Mouse (Mus musculus): Measurements from ENCODE around the gene Ncapd3. TPM values are rescaled to one million over a fixed set of nuclear protein-coding genes. Genes with fewer than 3 reads are reported as not detected.

The Ncapd3 gene
- polyA plus RNA-seq (2015; fragmentation: Nextera tagmentation; extraction: Ambion mirVana), result 23.7 and 24.6 TPM in 2 replicates

DNA sequence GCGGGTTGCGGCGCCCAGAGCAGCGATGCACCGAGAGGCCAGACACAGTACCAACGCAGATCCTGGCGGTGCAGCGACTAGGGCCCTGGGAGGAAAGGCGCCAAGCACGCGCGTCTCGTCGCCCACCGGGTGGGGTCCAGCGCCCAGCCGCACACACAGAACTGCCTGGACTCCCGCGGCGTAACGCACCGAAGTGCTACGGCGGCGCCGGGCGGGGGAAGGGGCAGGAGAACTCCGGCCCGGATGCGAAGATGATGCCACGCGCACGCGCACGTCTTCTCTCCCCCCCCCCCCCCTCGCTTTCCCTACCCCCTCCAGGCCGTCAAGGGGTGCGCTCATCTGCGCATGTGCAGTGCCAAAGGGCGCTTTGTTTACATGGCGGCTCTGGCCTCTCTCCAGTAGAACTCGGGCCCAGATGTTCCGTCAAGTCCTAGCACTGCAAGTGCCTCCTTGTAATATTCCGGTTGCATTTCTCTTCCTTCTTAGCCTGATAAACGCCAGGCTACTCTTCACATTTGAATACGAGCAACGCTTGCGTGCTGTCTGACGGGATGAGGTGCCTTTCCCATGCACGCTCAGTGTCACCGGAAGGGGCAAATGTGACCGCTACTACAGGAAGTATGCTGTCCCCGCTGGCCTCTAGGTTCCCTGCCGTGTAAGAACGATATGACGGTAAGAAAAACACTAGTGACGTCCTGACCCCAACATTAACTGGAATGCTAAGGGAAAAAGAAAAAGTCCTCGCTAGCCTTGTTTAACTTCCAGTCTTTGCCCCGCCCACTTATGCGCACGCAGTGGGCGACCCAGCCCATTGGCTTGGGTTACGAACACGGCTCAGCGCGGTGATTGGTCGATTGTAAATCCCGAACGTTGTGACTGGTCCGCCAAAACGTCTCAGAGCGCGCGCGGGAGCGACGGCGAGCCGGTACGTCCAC, at the start of gene Ncapd3, which contains the start of gene Vps26b:
TSS of gene Ncapd3 (plus strand) at position 348 of the 935 bp plus-strand sequence.
TSS of gene Vps26b (minus strand) at position 238 of the 935 bp plus-strand sequence.
- ATAC-seq (replicated peaks), result peak; percentile 95

DNA sequence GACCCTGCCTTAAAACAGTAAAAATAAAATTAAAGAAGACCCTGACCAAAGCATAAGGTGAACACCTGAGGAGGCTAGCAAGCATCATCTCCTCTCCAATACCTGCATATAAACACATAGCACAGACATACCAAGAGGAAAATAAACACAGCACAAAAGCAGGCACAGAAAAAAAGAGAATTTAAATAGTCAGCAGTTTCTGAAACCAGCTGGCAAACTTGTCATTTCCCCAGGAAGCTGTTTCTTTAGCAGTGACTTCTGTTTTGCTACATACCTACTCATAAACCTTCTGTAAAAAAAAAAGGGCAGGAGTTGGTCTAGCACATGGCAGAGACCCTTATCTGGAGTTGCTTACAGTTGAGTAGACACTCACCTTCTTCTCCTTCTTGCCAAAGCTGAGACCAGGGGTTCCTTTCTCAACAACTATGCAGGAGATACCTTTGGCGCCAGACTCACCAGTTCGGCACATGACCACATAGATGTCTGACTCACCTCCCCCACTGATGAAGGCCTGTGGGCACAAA, 44.8 kb upstream of the Ncapd3 start:
- H3K4me2 ChIP-seq (replicated peaks), result no peak overlapping the region
- H3K4me1 ChIP-seq, result no peaks in the 10 kb centered on the region
- no peak for ATAC-seq (replicated peaks)
- H3K9ac ChIP-seq (replicated peaks), result no peak overlapping the region
- H3K27ac ChIP-seq (replicated peaks), result no peak overlapping the region
- peaks cover 39% of the 10 kb centered on the region for H3K36me3 ChIP-seq
- H3K27me3 ChIP-seq, result no peaks in the 10 kb centered on the region
- no peaks in the 10 kb centered on the region for H3K9me3 ChIP-seq
- WGBS, result 95% methylated on average over 2 of the region's 2 CpGs
- H3K4me3 ChIP-seq, result no peak overlapping the region

More for the DNA sequence above, at the start of gene Ncapd3, which contains the start of gene Vps26b:
- H3K9me3 ChIP-seq, result no peaks in the 10 kb centered on the region
- peak within 1 kb of the TSS; percentile 99 for H3K9ac ChIP-seq (replicated peaks)
- H3K4me2 ChIP-seq (replicated peaks), result peak within 1 kb of the TSS; percentile 83
- peak within 1 kb of the TSS; percentile 96 for H3K27ac ChIP-seq (replicated peaks)
- H3K4me1 ChIP-seq, result peaks cover 56% of the 10 kb centered on the region
- no peaks in the 10 kb centered on the region for H3K36me3 ChIP-seq
- WGBS, result under 1% methylated on average over 74 of the region's 80 CpGs
- H3K27me3 ChIP-seq, result no peaks in the 10 kb centered on the region
- H3K4me3 ChIP-seq, result peak within 1 kb of the TSS; percentile 100

DNA sequence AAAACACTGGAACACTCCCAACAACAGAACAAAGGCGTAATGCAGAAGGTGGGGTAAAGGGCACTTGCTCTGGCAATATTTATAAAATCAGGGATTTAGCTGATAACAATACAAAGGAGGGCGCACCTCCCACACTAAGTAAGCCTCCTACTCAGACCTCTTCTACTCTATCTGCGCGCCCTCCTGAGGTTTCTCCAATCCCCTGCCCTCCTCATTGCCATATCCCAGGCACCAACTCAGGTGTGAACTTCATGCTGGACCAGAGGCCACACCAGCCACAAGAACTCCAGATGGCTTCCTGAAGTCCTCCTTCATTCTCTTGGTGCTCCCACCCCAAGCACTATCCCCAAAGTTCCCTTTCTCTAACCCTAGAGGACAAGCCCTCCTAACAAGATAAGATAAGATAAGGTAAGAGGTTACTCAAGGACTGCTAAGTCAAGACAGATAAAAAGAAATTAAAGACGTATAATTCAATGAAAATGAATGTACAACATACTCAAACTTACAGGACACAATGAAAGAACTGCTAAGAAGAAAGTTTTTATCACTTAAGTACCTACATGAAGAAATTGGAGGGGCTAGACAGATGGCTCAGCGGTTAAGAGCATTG, 44.2 kb upstream of the Ncapd3 start:
- no peaks in the 10 kb centered on the region for H3K9me3 ChIP-seq
- no peak overlapping the region for H3K4me2 ChIP-seq (replicated peaks)
- H3K4me1 ChIP-seq, result no peaks in the 10 kb centered on the region
- H3K27ac ChIP-seq (replicated peaks), result no peak overlapping the region
- WGBS, result 96% methylated on average over 6 of the region's 6 CpGs
- H3K27me3 ChIP-seq, result no peaks in the 10 kb centered on the region
- H3K36me3 ChIP-seq, result peaks cover 41% of the 10 kb centered on the region
- no peak overlapping the region for H3K4me3 ChIP-seq
- H3K9ac ChIP-seq (replicated peaks), result no peak overlapping the region
- ATAC-seq (replicated peaks), result no peak

DNA sequence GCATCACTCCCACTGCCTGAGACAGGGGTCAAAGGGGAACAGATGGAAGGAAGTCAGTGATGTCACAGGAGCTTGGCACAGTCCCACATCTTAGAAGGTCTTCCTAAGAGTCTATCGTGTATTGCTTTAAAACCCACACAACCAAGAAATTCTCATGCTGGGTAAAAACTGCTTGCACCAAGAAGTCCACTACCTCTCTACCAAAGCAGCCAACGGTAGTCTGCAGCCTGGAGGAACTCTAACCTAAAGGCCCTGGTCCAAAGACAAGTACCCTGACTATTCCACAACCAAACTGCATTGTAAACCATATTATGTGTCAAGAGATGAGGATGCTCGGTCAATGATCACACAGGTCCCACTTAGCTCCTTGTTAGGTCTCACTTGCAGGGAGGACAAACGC, 39.8 kb upstream of the Ncapd3 start:
- Histone ChIP-seq H3K9me3 (no peaks in the 10 kb centered on the region), H3K27me3 (no peaks in the 10 kb centered on the region), H3K4me3 (no peak overlapping the region), H3K36me3 (peaks cover 39% of the 10 kb centered on the region), H3K4me2 (replicated peaks) (no peak overlapping the region), H3K9ac (replicated peaks) (no peak overlapping the region), H3K4me1 (no peaks in the 10 kb centered on the region), H3K27ac (replicated peaks) (no peak overlapping the region)
- 98% methylated on average over 4 of the region's 4 CpGs for WGBS
- no peak for ATAC-seq (replicated peaks)

DNA sequence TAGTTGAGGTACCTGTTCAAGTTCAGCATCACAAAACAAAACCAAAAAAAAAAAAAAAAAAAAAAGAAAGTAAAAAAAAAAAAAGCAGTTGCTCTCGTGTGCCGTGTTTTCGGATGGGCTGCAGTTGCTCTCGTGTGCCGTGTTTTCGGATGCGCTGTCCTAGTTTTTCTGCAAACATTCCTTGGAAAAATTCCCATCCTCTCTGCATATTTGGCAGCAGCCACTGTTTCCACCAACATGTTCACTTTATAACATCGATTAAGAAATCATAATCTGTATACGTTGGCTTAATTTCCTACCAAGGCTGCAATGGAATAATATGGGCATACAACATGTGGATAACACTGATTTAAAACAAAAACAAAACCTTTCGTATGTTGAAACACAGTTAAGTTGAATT, 36.9 kb upstream of the Ncapd3 start:
- no peak overlapping the region for H3K4me3 ChIP-seq
- WGBS, result 66% methylated on average over 10 of the region's 10 CpGs
- no peak overlapping the region for H3K4me2 ChIP-seq (replicated peaks)
- H3K27me3 ChIP-seq, result no peaks in the 10 kb centered on the region
- ATAC-seq (replicated peaks), result no peak
- peaks cover 3% of the 10 kb centered on the region for H3K4me1 ChIP-seq
- no peak overlapping the region for H3K9ac ChIP-seq (replicated peaks)
- H3K9me3 ChIP-seq, result no peaks in the 10 kb centered on the region
- peaks cover 28% of the 10 kb centered on the region for H3K36me3 ChIP-seq
- H3K27ac ChIP-seq (replicated peaks), result no peak overlapping the region

DNA sequence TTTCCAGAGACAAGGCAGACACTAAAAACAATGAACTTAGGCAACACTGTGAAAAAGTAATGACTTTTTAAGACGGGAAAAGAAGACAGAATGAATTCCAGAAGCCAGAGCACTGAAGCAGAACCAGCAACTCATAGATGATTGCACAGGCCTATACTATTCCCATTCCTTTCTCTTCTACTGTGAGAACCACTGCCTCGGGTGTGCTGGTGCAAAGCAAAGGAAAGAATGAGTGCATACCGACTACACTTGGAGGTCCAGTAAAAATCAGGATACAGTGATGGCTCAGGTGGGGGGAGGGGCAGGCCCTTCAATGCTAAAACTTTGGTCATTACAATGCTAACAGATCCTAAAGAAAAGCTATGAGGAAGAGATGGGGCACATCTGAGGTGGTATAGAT, 36.1 kb upstream of the Ncapd3 start:
- H3K4me1 ChIP-seq, result peaks cover 9% of the 10 kb centered on the region
- no peak overlapping the region for H3K4me2 ChIP-seq (replicated peaks)
- no peak for ATAC-seq (replicated peaks)
- H3K4me3 ChIP-seq, result no peak overlapping the region
- peaks cover 25% of the 10 kb centered on the region for H3K36me3 ChIP-seq
- 83% methylated on average over 3 of the region's 3 CpGs for WGBS
- H3K9me3 ChIP-seq, result no peaks in the 10 kb centered on the region
- no peak overlapping the region for H3K9ac ChIP-seq (replicated peaks)
- no peak overlapping the region for H3K27ac ChIP-seq (replicated peaks)
- no peaks in the 10 kb centered on the region for H3K27me3 ChIP-seq

DNA sequence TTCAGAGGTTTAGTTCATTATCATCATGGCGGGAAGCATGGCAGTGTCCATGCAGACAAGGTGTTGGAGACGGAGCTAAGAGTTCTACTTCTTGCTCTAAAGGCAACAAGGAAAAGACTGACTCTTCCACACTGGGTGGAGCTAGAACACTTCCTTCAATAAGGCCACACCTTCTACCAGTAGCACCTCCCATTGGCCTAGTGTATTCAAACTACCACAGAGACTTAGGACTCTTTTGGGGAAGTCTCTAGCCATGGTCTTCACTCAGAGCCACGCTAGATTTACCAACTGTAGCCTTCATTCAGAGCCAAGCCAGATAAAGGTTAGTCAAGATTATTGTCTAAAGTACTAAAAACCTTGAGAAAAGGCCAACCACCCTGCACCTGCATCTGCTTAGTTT, 32.9 kb upstream of the Ncapd3 start:
- no peak overlapping the region for H3K4me3 ChIP-seq
- no peak overlapping the region for H3K9ac ChIP-seq (replicated peaks)
- H3K27ac ChIP-seq (replicated peaks), result no peak overlapping the region
- no peaks in the 10 kb centered on the region for H3K36me3 ChIP-seq
- H3K4me2 ChIP-seq (replicated peaks), result no peak overlapping the region
- ATAC-seq (replicated peaks), result no peak
- H3K9me3 ChIP-seq, result no peaks in the 10 kb centered on the region
- H3K4me1 ChIP-seq, result peaks cover 28% of the 10 kb centered on the region
- 96% methylated on average over 3 of the region's 3 CpGs for WGBS
- no peaks in the 10 kb centered on the region for H3K27me3 ChIP-seq

DNA sequence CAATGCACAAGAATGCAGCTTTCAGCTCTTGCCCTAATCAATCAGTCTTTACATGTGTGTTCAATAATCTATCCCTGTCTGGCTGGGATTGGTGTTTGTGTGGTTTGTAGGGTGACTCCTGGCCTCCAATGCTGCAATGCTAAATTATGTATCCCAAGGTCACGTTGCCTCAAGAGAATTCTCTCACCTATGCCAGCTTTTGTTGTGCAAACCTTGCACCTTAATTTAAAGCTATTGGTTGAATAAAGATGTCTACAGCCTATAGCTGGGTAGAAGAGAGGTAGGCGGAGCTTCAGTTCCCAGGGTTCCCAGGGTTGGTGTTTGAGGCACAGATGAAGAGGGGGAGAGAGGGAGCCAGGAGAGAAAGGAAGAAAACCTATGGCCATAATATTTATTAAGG, 32.5 kb upstream of the Ncapd3 start:
- Histone ChIP-seq H3K4me1 (peaks cover 28% of the 10 kb centered on the region), H3K4me2 (replicated peaks) (no peak overlapping the region), H3K9me3 (no peaks in the 10 kb centered on the region), H3K27ac (replicated peaks) (no peak overlapping the region), H3K27me3 (no peaks in the 10 kb centered on the region), H3K9ac (replicated peaks) (no peak overlapping the region), H3K36me3 (no peaks in the 10 kb centered on the region), H3K4me3 (no peak overlapping the region)
- 94% methylated on average over 2 of the region's 2 CpGs for WGBS
- no peak for ATAC-seq (replicated peaks)

DNA sequence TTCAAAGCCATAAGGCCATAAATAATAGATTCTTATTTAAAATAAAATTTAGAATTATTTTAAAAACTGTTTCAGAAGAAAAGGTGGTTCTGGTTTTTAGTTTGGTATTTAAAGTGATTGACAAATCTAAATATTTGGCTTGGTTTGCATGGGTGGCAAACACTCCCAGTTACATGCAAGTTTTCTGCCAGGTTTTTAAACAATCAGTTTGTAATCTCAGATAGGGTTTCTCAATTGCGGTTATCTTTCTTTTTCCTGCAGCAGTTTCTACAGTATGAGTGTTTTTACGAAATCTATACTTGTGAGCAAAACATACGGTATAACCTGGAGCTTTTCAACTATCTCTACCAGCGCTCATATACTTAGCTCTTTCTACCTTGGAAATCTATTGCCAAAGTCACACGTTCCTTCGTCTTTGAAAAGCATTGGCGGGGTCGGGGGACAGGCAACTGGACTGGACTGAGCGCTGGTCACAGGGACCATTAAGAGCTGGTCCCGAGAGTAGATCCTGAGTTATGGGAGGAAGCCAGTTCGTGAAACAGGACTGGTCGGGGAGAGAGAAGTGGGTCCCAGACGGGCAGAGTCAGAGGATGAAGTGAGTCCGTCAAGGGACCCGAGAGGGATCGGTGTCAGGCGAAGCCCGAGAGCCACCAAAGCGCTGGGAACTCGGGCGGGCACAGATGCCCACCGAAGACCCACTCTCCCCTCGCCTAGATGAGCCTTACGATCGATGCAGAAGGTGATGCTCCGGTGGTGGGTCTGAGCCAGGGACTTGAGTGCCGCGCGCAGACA, 31.1 kb upstream of the Ncapd3 start:
- peak overlapping the region; percentile 80 for H3K9ac ChIP-seq (replicated peaks)
- H3K4me1 ChIP-seq, result peaks cover 28% of the 10 kb centered on the region
- no peaks in the 10 kb centered on the region for H3K9me3 ChIP-seq
- no peaks in the 10 kb centered on the region for H3K27me3 ChIP-seq
- H3K27ac ChIP-seq (replicated peaks), result peak overlapping the region; percentile 69
- ATAC-seq (replicated peaks), result no peak; the same call in 1 of the 2 replicates
- peak overlapping the region; percentile 83 for H3K4me3 ChIP-seq
- WGBS, result 3% methylated on average over 29 of the region's 29 CpGs
- H3K4me2 ChIP-seq (replicated peaks), result peak overlapping the region; percentile 74
- no peaks in the 10 kb centered on the region for H3K36me3 ChIP-seq

DNA sequence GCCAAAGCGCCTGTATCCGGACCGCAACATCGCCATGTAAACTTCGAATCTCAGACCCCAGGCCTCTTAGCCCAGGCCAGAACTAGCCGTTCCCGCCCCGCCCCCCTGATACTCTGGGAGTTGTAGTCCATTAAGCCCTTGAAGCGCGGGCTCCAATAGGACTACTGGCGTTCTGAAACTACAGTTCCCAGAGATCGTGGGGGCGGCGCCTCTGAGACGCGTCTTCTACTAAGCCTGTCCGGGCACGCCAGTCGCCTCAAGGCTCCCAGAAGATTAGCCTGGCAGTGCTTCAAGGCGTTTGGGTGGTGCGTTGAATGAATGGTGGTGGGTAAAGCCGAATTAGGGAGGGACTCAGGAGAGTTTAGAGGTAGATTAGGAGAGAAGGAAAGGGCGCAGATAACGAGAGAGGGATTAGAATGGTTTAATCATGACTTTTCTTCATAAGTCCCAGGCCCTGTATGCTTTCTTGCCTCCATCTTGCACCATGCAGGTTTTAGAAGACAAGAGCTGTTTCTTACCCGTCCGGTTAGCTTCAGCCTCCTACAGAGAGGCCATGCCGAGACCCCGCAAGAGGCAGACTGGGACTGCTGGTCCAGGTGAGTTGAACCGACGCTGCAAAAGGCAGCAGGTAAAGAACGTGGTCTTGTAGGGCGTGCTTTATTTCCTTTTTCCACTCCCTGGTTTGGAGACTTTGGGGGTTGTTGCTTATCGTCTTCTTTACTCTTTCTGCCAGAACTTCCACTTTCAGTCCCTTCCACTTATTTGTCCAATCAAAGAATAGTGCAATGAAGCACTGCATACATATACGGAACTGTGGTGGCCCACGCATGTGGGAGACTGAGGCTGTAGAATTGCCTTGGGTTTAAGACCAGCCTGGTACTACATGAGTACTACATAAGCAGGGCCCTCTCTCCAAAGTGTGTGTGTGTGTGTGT, 30.2 kb upstream of the Ncapd3 start, which contains the start of the genes Acad8 and Thyn1:
TSS of gene Acad8 (minus strand) at position 106 of the 935 bp plus-strand sequence.
TSS of gene Thyn1 (plus strand) at position 250 of the 935 bp plus-strand sequence.
- WGBS, result 1% methylated on average over 35 of the region's 35 CpGs

DNA sequence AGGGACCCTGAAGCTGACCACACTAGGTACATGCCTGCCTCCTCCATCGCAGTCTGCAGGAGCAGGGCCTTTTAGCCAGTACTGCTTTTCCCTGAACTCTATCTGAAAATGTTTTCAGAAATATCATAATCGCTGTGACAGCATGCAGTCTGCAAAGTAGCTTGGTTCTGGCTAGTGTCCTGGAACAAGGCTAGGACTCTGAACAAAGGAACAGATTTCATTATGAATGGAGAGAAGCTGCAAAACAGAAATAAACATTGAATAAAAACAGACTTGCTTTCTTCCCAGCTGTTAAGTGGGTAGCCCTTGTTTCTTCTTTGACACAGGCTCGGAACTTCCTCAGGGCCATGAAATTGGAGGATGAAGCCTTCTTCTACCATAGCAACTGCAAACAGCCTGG, 24.7 kb upstream of the Ncapd3 start:
- Histone ChIP-seq H3K4me2 (replicated peaks) (no peak overlapping the region), H3K4me3 (no peak overlapping the region), H3K27me3 (no peaks in the 10 kb centered on the region), H3K9me3 (no peaks in the 10 kb centered on the region), H3K9ac (replicated peaks) (no peak overlapping the region), H3K4me1 (peaks cover 27% of the 10 kb centered on the region), H3K36me3 (peaks cover 53% of the 10 kb centered on the region), H3K27ac (replicated peaks) (peak overlapping the region; percentile 78)
- whole genome bisulfite sequencing, result 76% methylated on average over 3 of the region's 3 CpGs
- ATAC-seq (replicated peaks), result no peak

More for the DNA sequence above, 30.2 kb upstream of the Ncapd3 start, which contains the start of the genes Acad8 and Thyn1:
- Histone ChIP-seq H3K9me3 (no peaks in the 10 kb centered on the region), H3K27me3 (no peaks in the 10 kb centered on the region), H3K4me3 (peak within 1 kb of the TSS; percentile 83), H3K4me1 (peaks cover 28% of the 10 kb centered on the region), H3K4me2 (replicated peaks) (peak within 1 kb of the TSS; percentile 74), H3K27ac (replicated peaks) (peak within 1 kb of the TSS; percentile 69), H3K36me3 (peaks cover 4% of the 10 kb centered on the region), H3K9ac (replicated peaks) (peak within 1 kb of the TSS; percentile 80)
- peak; percentile 100 for ATAC-seq (replicated peaks)

Data from forebrain, embryonic 15.5 days (tissue).